Mouse (Mus musculus) adrenal gland (tissue): ENCODE measurements at regions not wholly inside any gene's neighbourhood (a gene's known extent, or its start where the extent isn't known, plus 50 kb on each side); places are given as distances from the start of the nearest gene placed in this dataset.
"Not testable (repeated sequence)": the region's sequence is repeated elsewhere in the genome, so short reads cannot be mapped to it uniquely, and the experiment has no call there.

Experiments used
- intact Hi-C: fragments of 180-260 bp; cut with DNase I; formaldehyde crosslinking; loops from one replicate; pipeline ENCODE4 v1.15.1; 2025

DNA sequence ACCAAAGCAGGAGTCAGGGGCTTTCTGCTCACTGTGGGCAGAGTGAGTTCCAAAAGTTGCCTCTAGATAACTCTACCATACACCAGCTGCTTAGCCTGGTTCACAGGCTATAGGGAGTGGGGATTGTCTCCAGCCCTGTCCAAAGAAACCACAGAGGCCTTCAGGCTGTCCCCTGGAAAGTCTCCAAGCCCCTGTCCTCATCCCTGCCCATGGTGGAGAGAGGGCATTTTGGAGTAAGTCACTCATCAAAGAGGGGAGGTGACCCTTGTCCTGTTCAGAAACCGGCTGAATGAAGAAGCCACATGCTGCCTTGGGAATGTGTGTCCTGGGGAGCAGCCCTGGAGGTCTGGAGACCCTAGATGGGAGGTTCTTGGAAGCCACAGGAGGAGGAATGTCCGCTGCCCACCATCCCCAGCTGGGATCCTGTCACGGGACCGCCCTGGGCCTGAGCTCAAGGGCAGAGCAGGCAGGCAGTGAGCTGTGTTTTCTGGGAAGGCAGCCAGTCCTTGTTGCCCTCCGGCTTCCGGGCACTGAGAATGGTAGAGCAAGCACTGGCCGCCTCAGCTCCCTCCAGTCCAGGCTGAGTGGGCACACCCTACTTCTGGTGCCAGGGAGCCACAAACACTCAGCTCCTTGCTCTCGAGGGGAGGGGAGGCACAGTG lies 78.4 kb downstream of the Cpn2 start:
- intact Hi-C loops: loop anchor here (2.0 to 5.0 kb wide), 4 partner anchors 48 to 242 kb away; no protein-coding TSS in a partner anchor

DNA sequence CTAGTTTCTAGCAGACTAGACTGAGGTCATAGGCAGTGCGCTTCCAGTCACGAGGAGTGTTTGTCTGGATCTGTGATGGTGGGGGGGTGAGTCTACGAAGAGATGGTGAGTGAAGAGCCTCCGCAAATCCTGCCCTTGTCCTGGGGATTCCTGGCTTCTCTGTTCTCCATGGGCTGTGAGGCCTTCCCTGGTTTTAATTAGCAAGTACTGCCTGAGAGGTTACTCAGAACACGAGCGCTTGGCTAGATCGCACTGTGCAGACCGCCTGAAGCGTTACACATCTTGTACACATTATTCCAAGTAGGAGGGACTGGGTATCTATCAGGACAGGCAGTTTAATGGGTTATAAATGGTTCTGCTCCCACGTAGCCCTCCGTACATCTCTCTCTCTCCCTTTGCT lies 76.9 kb downstream of the Cpn2 start:
- intact Hi-C loops: loop anchor here (5.0 kb wide), 1 partner anchor 463 kb away; no protein-coding TSS in a partner anchor

DNA sequence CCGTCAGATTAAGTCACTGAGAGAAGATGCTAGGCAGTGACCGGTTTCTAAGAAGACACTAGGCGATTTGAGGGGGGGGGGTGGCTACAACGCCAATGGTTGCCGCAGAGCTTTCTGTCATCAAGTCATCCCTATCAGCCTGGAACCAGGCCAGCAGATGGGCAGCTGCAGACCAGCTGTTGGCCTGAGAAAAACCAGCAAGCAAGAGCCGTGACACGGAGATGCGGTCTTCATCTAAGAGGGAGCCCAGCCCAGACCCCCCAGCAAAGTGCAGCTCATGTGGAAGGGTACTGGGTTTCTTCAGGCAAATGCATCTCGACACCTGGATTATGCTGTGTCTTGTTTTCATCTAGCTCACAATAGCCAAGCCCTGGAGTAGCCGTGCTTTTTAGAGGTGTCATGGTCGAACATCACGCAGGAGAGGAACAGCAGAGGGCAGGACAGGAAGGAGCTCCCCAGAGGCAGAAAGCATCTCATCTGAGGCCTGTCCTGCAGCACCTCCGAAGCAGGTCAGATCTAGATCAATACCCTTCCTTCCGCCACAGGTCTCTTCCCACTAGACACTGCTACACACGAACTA lies 76.3 kb downstream of the Cpn2 start:
- intact Hi-C loops: loop anchor here (5.0 kb wide), 1 partner anchor 464 kb away; no protein-coding TSS in a partner anchor

DNA sequence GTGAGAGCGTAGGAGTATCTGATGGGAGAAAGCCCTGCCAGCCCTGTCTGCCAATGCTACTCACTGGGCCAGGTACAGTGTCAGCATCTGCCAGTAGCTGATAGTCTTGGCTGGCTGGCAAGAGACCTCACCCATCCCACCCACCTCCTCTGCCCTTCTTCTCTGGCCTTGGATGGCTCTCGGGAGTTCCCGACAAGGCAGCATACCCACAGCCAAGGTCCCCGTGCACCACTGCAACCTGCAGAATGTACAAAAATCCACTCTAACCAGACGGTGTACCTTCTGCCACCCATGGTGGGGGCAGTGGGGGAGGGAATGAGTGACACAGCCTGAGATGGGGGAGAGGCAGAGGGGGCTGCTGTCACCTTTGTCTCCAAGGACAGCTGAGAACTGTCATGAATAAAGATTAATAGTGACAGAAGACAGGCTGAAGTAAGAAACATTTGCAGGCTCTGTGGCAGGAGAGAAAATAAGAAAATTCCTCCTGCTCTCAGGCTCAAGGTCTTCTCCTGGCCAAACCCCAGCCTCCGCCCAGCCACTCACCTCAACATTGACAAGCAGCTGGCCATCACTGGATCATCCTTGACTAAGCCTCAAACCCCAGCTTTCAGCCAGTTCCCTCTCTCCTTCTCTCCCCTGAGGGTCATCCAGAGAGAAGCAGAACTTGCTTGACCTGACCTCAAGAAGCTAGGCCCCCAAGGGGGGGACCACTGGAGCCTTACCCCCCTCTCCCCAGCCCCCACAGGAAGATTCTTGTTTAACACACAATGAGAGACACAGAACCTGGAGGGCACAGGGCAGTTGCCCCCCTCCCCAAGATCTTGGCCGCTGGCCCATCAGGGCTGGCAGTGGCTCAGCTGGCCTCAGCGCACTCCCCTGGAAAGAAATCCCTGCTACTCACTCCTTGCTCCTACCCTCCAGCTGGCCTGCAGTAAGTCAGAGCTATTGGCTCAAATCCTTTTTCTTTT lies 73.7 kb downstream of the Cpn2 start:
- intact Hi-C loops: loop anchor here (5.0 kb wide), 1 partner anchor 466 kb away; no protein-coding TSS in a partner anchor

DNA sequence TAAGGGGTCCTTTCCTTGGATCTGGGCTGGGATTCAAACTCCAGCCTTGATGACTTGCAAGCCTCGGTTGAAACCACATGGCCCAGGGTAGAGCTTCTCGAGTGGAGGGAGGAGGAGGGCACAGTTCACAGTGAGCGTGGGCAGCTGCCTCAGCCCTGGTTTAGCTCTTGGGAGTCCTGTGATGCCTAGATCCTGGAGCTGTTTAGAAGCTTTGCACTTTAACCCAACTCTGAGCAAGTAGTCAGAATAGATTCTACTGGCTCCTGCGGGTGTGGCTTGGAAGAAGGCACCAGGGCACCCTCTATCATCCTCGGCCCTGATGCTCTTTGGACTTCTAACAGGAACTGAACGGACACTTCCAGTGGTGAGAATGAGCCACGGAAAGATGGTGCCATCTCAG lies 72.5 kb downstream of the Cpn2 start:
- intact Hi-C loops: loop anchor here (5.0 kb wide), 1 partner anchor 468 kb away; no protein-coding TSS in a partner anchor

GRCm38 (mm10) chr16:30195859-30196258 lies 71.4 kb downstream of the Cpn2 start:
- intact Hi-C loops: not testable (repeated sequence)

DNA sequence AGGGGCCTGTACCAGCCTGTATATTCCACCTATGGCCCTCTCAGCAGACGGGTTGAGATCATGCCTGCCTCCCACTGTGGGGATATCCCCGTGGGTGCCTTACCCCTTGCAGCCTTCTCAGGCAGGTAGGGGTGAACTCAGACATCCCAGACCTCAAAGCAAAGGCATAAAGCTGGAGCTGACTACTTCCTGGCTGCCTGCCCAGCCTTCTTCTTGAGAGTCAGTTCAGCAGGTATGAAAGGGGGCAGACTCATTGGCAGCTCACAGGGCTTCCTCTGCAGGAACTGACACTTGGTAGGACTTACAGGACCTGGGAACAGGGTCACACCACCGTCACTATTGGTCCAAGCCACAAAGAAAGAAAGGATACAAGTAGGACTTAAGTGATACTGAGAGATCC lies 69.9 kb downstream of the Cpn2 start:
- intact Hi-C loops: no loop called here

DNA sequence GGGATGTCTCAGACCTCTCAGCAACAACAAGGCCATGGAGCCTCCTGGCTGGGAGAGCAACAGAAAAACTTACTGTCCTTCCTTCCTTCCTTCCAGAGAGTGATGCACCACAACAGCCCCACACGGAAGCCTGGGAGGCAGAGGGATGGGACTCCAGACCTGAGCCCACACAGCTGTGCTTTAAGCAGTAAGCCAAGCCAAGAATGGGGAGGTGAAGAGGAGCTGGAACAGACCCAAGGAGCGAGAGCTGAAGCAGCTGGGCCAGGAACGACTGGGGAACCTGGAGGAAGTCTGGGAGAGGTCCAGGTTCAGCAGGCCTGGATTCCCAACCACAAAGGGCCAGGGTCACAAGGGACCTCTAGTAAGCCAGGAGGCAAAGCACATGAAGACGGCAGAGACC lies 67.5 kb downstream of the Cpn2 start:
- intact Hi-C loops: no loop called here

- intact Hi-C loops: no loop called here
Observed at GRCm38 (mm10) chr16:30204144-30204543, 63.2 kb downstream of the Cpn2 start.

- intact Hi-C loops: no loop called here
Observed at GRCm38 (mm10) chr16:30205314-30205815, 61.9 kb downstream of the Cpn2 start.

DNA sequence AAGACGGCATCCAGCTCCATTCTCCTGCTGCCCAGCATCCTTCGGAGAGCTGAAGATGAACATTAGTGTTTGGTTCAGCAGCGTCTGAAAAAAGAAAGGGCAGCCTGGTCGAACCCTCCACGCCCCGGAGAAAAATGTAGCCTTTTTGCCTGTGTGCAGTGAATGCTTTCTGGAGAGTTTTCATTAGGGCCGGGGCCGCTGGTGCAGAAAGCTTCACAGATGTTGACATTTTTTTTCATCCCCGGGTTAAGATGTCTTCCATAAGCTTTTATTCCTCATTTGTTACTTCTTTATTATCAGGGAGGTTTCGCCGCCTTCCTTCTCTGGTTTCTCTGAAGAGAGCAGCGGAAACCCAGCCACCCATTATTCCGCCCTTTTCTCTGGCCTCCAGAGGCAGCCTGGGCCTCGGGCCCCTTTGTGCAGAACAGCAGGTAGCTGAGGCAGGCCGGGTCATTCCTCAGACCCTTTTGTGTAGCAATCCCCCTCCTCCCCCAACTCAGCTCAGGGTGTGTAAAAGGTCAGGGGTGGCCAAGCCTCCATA lies 61.4 kb downstream of the Cpn2 start:
- intact Hi-C loops: no loop called here
